Mouse (Mus musculus) WW6 (cell line): ENCODE data around the gene Rab11fip3.
"Not testable (repeated sequence)": the region's sequence is repeated elsewhere in the genome, so short reads cannot be mapped to it uniquely, and the experiment has no call there.

Experiments used
- DNase-seq: peaks from one replicate; pipeline ENCODE4 v3.0.0-alpha.2; 2013; ENCODE audit warnings: low read depth, low spot score

Rab11fip3 gene

GRCm38 (mm10) chr17:26068831-26069739 lies at the start of gene Rab11fip3:
Gene Rab11fip3 (minus strand): TSS chr17:26069555.
- peak; percentile 83 for DNase-seq

GRCm38 (mm10) chr17:26116503-26117258 lies 47.3 kb upstream of the Rab11fip3 start:
- no peak for DNase-seq

- no peak for DNase-seq
Measured at GRCm38 (mm10) chr17:26115956-26116487, 46.7 kb upstream of the Rab11fip3 start.

GRCm38 (mm10) chr17:26115205-26115898 lies 46.0 kb upstream of the Rab11fip3 start:
- no peak for DNase-seq

GRCm38 (mm10) chr17:26114461-26114860 lies 45.1 kb upstream of the Rab11fip3 start:
- not testable (repeated sequence) for DNase-seq

DNA sequence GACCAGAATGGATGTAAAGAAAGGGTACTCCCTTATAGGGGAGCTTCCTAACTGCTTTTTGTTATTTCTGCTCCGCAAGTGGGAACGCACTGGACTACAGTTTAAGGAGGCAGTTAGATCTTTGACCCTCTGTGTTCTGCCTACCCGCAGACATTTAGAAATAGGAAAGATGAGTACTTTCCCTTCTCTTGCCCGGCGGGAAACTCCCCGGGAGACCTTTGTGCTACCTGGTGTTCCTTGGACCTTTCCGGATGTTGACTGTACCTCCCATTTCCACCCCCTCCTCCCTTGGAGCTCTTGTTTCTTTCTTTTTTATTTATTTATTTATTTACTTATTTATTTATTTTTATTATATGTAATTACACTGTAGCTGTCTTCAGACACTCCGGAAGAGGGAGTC lies 44.7 kb upstream of the Rab11fip3 start:
- no peak for DNase-seq

- no peak for DNase-seq
Measured at GRCm38 (mm10) chr17:26113181-26113948, 44.0 kb upstream of the Rab11fip3 start, which contains the start of gene Tmem8. Gene Tmem8 (plus strand): TSS chr17:26113299.

- no peak for DNase-seq
Measured at GRCm38 (mm10) chr17:26112751-26113150, 43.4 kb upstream of the Rab11fip3 start.

GRCm38 (mm10) chr17:26111722-26112121 lies 42.4 kb upstream of the Rab11fip3 start:
- DNase-seq: no peak

DNA sequence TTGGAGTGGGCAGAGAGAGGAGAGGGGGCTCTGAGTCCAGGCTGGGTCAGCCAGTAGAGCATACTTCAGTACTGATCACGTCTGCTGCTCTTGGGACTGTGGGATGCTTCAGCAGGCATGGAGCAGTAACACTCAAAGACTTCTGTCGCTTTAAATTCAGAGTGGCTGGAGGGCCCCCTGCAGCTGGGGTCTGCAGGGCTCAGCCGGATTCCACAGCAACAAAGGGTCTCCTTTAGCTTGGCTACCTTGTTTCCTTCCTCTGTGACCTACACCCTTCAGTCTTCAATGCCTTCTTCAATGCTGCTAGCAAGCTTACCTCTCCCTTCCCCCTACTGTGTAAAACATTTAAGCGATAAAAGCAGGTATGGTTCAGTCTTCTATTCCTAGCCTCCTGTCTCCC lies 41.7 kb upstream of the Rab11fip3 start:
- DNase-seq: no peak

DNA sequence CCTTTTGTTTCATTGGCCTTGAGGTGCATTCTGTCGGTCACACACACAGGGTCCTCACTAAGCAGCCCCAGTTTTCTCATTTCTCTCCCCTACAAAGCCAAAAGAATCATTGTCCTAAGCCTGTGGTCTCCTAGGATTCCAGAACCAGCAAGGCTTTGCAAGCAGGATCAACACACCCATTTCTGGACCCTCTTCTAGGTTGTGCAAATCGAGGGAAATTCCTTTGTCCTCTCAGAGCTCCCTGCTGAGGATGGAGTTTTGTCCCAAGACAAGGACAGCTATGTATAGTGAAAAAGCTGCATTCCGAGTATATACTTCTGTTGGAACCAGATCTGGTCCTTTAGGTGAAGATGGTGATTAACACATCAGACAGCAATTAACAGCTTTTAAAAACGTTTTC lies 40.8 kb upstream of the Rab11fip3 start:
- DNase-seq: no peak

GRCm38 (mm10) chr17:26105619-26106018 lies 36.3 kb upstream of the Rab11fip3 start:
- no peak for DNase-seq

DNA sequence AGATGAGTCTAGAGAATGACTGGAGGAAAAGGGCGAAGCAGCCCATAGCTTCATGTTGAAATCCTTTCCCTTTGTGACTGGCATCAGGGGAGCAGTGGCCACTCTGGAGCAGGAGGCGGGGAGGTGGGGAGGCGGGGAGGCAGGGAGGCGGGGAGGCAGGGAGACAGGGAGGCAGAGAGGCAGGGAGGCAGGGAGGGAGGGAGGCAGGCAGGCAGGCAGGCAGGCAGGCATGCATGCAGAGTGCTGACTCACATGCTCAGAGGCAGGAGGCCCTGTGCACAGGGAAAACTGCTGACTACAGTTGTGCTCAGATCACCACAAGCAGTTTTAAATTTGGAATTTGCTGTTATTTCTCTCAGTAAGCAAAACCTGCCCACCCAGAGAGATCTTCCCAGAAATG lies 32.1 kb upstream of the Rab11fip3 start:
- DNase-seq: no peak

DNA sequence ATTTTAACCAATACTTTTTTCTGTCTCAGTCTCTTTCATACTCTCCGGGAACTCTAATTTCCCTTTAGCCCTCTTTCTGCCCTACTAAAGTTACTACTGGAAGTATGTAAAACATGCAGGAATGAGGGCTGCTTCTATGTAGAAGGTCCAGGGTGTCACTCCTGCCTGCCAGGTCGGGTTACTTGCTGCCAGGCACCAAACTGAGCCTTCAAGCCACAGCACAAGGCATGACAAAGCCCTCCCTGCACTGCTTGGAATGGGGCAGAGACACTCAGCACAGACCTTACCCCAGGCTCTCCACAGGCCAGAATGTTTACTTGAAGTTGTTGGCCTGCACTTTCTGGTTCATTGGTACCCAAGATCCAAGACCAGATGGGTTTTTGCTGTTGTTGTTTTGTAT lies 30.8 kb upstream of the Rab11fip3 start:
- DNase-seq: no peak

GRCm38 (mm10) chr17:26099316-26099715 lies 30.0 kb upstream of the Rab11fip3 start:
- not testable (repeated sequence) for DNase-seq

- no peak for DNase-seq
Measured at GRCm38 (mm10) chr17:26098461-26098860, 29.1 kb upstream of the Rab11fip3 start.

GRCm38 (mm10) chr17:26095121-26095740 lies 25.9 kb upstream of the Rab11fip3 start, which contains the start of gene Nme4:
Gene Nme4 (minus strand): TSS chr17:26095602.
- no peak for DNase-seq

GRCm38 (mm10) chr17:26094531-26095110 lies 25.3 kb upstream of the Rab11fip3 start:
- no peak for DNase-seq

GRCm38 (mm10) chr17:26089905-26090632 lies 20.7 kb upstream of the Rab11fip3 start, which contains the start of gene Decr2:
Gene Decr2 (minus strand): TSS chr17:26090337.
- DNase-seq: peak; percentile 84
